Mouse (Mus musculus): ENCODE results near the gene Creg2.
"Not testable (repeated sequence)": the region's sequence is repeated elsewhere in the genome, so short reads cannot be mapped to it uniquely, and the experiment has no call there.

Creg2 gene

DNA sequence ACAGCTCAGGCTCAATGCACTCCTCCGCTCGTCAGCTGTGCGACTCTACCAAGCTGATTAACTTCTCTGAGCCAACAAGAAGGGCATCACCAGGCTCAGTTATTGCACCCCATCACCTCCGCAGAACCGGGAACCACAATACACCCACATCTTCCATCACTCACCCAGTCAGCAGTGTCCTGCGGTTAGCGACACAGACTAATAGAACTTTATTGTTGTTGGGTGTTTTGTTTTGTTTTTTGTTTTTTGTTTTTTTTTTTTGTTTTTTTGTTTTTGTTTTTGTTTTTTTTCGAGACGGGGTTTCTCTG is at the start of gene Creg2:
Gene Creg2, minus strand, starts transcription at position 234 of the 308 bp plus-strand sequence.
- in situ Hi-C loops (cut with MboI, MseI), result no loop called here

DNA sequence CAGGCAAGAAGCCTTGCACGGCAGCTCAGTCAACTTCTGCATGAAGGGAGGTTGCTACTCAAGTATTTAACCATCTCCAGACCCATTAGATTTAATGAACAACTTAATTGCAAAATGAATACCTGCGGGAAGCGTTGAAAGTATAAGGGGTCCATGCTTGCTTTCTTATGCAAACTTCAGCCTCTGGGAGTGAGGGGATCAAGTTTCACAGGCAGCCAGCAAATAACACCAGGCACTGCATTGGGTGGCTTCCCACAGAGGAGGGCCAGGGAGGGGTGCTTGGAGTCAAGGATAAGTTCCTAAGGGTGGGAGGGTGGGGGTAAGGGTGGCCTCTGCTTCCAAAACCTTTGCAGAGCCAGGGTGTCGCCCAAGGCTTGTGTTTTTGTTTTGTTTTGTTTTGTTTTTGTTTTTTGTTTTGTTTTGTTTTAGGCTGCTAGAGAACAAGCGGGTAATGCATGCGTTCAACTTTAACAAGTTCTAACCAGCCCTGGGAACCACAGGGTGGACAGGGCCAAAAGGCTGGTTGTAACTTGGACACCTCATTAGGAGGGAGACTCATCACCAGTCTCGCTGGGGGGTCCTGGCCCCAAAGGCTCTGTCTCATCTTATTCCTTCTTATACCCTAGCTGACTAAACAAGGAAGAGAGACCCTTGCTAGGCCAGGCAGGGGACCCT is 49.5 kb upstream of the Creg2 start:
- in situ Hi-C loops (cut with MboI, MseI), result no loop called here

DNA sequence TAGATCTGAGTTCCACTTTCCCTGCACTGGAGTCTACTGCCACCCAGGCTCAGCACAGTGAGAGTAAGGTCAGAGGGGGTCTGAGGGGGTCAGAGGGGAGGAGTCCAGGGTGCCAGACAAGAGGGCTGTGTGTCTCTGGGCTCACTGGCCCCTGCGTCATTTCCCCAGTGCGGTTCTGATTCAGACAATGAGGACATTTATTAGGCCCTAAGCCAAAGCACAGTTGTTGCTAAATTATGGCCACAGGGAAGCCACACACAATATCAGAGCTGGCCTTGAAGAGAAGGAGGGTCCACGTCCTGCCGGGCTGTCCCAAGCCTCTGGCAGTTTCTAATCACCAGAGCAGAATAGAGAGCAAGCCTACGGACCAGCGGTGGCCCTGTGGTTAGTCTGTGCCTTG is 47.2 kb upstream of the Creg2 start:
- in situ Hi-C loops (cut with MboI, MseI), result no loop called here

DNA sequence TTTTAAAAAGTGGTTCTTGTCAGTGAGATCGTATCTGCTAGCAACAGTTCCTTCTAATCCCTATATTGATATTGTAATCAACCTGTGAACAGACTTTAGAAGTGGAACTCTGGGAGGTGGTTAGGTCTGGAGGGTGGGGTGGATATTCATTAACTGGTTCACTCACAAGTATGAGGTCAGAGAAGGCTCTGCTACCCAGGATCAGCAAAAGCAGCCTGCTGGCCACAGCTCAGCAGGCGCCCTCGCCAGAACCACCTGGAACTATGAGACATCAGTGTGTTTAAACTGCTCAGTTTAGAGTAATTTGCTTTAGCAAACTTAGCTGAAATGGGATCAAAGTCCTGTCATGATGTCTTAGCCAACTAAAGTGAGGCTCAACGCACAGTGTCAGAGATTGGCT is 43.9 kb upstream of the Creg2 start:
- in situ Hi-C loops (cut with MboI, MseI), result no loop called here

DNA sequence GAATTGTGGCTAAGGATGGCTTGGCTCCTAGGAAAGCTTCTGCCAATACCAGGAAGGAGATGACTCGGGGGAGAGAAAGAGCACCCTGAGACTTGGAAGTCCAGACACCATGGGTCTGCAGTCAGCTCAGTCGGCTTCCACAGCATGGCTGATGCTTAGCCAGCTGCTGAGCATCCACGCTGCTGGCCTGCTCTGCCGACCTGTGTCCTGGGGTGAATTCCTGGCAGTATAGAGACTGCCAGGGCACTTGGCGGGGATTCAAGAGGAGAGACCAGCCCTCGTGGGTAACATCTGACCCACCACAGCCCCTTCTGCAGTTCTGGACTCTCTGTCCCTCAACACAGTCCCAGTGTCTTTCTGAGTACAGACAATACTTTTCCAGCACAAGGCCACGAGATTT is 43.5 kb upstream of the Creg2 start:
- in situ Hi-C loops (cut with MboI, MseI), result no loop called here

DNA sequence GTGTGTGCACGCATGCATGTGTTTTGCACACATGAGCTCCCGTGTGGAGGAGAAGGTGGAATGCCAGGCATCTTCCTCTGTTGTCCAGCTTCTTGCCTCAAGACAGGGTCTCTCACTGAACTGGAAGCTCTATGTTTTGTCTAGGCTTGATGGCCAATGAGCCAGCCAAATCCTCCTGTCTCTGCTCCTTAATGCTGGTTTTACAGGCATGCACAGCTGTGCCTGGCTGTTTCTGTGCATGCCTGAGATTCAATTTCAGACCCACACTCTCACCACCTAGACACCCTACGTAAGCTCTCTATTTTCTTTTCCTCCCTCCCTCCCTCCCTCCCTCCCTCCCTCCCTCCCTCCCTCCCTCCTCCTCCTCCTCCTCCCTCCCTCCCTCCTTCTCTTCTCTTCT is 40.7 kb upstream of the Creg2 start:
- in situ Hi-C loops (cut with MboI, MseI), result no loop called here

DNA sequence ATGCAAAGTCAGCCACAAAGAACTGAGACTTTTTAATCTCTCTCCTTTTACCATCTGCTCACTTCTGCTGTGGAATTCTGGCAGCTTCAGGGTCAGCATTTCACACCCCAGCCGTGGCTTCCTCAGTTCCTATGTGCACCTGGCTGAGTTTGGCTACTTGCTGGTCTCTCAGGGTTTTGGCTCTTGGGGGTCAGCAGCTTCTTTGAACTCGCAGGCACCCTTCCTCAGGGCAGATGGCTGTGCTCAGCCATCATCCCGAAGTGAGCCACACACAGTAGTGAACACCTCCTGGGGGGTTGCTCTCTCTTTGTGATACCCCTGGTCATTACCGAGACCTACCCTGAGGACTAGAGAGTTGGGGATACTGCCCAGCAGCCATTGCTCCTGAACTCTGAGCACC is 39.8 kb upstream of the Creg2 start:
- in situ Hi-C loops (cut with MboI, MseI), result no loop called here

DNA sequence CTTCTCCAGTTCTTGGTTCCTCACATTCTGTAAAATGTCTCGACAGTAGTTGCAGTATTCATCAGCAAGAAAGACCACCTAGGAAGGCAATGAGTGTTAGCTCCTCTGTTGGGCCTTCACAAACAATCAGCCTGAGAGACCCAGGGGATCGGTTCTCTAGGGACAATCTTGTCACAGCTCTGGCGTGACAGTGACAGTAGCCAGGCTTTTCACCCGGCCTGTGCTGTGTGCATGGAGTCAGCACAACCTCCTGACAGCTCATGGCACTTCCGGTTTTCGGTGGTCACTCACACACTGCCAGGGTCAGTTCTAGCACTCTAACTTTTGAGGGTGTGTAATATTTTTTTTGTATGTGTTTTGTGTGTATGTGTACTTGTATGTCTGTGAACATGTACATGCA is 37.3 kb upstream of the Creg2 start:
- in situ Hi-C loops (cut with MboI, MseI), result loop anchor here (10.0 kb wide), 1 partner anchor 286 kb away; no protein-coding TSS in a partner anchor

DNA sequence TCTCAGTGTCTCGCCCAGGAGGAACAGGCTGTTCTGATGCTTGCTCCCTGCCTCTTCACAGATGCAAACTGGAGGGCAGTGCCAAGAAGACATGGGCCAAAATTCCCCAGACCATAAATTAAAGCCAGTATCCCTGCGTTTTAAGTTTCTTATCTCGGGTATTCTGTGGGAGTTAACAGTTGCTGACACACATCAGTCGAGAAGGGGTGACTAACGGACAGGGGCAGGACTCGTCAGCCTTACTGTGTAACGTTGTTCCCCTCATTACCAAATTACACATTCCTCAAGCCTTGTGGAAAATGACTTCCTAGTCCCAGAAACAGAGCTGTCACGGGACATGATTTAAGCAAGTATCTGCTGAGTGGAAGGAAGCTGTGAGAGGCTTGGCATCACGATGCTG is 36.0 kb upstream of the Creg2 start:
- in situ Hi-C loops (cut with MboI, MseI), result loop anchor here (10.0 kb wide), 1 partner anchor 288 kb away; no protein-coding TSS in a partner anchor

DNA sequence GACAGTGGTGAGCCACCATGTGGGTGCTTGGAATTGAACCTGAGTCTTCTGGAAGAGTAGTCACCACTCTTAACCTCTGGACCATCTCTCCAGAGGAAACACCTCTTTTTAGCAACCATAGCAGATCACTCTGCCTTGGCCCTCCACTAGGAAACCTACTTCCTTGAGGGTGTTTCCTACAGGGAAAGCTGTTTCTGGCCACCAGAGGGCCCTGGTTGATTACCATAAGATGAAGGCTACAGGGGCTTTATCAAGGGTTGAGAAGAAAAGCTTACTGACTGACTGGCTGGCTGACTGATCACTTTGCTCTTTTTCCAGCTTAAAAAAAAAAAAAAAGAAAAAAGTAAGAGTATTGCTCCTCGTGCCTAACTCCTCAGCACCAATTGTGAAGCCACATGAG is 34.6 kb upstream of the Creg2 start:
- in situ Hi-C loops (cut with MboI, MseI), result loop anchor here (10.0 kb wide), 1 partner anchor 289 kb away; no protein-coding TSS in a partner anchor

DNA sequence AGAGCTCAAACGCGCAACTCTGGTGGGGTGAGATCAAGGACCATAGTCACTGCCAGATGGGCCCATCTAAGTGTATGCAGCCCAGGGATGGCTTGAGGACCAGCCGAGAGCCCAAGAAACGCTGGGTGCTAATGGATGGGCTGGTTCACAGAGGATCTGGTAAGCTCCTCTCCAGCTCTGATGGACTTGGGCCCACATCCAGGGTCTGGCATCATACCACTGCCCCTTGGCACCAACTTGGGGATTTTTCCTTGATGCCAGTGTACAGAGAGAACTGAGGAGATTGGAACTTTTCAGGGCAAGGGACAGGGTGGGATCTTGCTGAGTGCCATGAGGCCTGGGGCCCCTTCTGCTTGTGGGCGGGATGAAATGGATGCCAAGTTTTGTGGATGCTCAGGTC is 30.4 kb upstream of the Creg2 start:
- in situ Hi-C loops (cut with MboI, MseI), result loop anchor here (5.0 to 10.0 kb wide), 2 partner anchors 159 to 293 kb away; no protein-coding TSS in a partner anchor

DNA sequence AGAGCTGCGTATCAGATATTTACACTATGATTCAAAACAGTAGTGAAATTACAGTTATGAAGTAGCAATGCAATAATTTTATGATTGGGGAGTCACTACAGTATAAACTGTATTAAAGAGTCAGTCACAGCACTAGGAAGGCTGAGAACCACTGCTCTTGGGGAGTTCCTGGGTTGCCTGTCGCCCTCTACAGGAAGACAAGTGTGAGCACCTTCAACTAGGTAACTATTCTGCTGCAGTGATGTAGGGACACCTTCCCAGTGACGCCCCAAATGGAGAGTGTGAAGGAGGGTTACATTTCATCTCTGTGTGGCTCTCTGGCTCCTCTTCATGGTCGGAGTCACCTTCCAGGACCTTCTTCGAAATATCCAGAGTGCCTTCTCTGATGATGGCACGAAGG is 29.3 kb upstream of the Creg2 start:
- in situ Hi-C loops (cut with MboI, MseI), result loop anchor here (5.0 to 10.0 kb wide), 2 partner anchors 158 to 294 kb away; no protein-coding TSS in a partner anchor

DNA sequence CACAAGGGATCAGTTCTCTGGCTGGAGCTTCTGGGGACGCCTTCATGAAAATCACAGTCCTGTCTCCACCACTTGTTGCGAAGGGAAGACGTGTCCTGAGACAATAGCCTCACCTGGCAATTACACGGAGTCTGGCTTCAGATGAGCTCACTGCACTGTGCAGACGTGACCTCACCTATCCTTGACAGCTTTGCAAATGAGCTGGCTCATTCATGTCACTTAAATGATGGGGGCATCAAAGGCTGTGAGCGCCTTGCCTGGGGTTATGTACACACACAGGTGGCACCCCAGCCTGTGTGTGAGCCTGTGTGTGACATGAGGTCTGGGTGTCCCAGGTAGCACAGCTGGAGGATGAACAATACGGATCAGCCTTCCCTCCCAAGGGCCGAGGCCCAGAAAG is 27.6 kb upstream of the Creg2 start:
- in situ Hi-C loops (cut with MboI, MseI), result no loop called here

DNA sequence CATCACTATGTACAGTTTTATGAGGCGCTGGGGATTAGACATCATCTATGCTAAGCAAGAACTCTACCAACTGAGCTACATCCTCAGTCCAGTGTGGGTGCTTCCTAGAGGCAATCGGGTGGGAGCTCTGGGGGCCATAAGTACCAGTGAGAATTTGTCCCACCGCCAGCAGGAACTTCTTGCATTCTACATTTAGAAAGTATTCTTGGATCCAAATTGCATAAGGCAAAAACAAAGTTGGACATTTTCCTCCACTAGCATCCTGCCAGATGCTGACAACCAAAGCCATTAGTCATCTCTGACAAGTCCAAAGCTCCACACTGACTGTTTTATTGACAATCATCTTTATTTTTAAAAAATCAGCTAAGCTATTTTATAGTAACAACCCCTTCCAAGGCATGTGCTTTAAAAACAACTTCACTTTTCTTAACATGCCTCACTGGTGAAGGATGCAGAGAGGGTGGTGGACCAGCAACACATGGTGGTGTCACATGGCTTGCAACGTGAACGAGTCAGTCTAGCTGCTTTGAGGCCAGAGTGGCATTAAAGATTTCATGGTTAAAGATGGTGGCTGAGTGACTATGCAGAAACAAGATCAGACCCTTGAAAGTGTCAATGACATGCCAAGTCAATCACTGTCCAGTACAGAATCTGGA is 25.1 kb upstream of the Creg2 start:
- in situ Hi-C loops (cut with MboI, MseI), result no loop called here

DNA sequence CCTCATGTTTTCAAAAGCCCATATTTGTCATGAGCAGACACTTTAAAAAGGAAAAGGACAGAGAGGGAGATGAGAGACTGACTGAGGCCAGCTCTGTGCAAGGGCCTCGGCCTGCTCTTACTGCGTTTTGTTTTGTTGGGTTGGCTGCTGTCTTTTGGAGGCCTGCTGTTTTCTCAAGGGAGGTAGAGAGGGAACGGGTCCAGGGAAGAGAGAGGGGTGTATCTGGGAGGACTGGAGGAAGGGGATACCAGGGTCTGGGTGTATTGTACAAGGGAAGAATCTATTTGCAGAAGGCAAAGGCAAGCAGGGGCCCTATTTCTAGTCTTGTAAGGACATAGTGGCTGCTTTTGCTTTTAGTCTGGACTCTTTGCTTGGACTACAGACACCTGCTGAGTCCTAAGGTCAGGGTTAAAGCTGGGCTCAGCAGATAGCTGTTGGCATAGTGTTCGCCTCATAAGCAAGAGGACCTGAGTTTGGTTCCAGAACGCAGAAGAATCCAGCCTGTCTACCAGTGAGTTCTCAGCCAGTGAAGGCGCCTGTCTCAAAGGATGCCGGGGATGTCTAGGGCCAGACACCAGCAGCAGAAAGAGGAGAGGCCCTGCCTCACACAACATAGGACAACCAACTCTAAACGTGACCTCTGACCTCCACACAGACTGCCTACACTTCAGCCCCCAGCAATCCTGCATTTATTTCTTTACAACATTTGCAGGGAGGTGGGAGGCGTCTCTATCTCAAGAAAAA is 21.3 kb upstream of the Creg2 start:
- in situ Hi-C loops (cut with MboI, MseI), result no loop called here

DNA sequence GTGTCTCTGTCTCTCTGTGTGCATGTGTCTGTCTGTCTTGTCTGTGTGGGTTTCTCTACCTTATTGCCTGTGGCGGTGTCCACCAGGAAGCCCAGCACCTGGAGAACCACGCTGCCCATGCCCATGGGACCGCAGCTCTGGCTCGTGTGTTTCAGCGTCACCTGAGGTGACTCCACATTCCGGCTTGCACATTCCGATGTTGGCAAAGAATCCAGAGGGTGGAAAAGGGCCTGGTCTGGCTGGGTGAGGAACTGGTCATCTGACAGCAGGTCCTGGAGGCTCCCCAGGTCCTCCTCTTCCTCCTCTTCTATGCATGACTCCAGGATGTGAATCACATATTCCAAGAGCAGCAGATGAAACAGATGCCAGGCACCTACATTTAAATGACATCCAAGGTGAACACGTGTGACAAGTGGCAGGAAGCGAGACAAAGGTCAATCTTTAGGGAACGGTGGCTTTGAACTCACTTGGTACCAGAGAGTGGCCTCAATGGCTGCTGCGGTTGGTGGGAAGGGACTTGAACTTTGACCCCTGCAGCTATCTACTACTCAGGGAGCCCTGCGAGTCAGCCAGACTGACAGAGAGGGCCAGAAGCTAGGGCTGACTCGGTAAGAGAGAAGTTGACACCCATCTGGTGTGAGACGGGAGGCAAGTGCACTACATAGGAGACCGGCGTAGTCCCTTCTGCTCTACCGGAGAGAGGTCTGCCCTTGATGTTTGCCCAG is 19.1 kb upstream of the Creg2 start:
- in situ Hi-C loops (cut with MboI, MseI), result no loop called here

DNA sequence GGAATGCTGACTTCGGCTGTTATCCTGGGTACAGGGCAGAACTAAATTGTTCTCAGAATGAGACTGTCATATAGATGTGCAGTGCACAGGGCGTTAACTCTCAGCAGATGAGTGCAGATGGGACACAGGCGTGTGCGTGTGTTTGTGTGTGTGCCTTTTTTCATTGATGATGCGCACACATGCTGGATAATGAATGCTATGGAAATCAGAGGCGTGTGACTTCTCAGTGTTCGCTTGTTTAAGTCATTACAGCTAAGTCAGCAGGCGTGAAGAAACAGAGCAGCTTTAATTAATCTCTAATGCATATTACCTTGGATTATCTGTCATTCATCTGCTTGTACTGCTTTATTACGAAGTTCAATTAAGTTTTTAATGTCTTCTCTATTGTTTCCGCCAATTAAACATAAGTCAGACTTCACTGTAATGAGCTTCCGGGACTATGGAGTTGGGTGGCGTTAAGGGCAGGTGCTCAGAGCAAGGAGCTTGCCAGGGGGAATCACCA is 15.5 kb upstream of the Creg2 start:
- in situ Hi-C loops (cut with MboI, MseI), result no loop called here

DNA sequence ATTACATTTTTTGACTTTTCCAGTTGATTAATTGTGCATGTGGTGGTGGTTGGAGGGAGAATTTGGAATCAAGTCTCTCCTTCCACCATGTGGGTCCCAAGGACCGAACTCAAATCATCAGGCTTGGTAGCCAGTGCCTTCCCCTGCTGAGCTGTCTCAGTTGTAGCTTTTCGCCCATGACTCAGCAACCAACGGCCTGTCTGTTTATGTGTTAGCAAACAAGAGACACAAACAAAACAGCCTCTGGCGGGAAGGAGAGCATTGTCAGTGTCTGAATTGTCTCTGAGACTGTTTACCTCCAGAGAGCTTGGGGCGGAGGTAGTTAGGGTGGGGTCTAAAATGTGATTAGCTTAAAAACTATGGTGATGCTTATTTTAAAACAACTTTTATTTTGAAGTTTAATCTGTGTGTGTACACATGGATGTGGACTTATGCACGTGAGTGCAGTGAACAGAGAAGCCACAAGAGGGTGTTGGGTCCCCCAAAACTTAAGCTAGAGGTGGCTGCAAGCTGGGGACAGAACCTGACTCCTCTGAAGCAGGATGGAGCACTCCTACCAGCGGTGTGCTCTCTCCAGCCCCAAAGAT is 12.9 kb upstream of the Creg2 start:
- in situ Hi-C loops (cut with MboI, MseI), result no loop called here

DNA sequence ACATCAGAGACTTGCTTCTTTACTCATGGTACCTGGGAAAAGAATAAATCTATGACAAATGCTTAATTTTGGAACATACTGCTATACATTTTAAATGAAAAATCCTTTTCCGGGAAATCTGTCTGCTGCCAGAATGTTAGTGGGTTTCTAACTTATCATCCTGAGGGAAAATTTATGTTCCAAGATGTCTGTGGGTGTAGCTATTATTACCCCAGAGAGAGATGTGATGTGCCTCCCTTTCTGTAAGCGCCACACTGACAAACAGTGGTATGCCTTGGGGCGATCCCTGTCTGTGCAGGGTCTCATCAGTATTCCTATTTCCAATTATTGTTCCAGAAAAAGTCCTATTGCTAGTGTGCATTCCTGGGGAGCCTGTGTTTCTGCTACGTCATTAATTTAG is 11.8 kb upstream of the Creg2 start:
- in situ Hi-C loops (cut with MboI, MseI), result no loop called here

DNA sequence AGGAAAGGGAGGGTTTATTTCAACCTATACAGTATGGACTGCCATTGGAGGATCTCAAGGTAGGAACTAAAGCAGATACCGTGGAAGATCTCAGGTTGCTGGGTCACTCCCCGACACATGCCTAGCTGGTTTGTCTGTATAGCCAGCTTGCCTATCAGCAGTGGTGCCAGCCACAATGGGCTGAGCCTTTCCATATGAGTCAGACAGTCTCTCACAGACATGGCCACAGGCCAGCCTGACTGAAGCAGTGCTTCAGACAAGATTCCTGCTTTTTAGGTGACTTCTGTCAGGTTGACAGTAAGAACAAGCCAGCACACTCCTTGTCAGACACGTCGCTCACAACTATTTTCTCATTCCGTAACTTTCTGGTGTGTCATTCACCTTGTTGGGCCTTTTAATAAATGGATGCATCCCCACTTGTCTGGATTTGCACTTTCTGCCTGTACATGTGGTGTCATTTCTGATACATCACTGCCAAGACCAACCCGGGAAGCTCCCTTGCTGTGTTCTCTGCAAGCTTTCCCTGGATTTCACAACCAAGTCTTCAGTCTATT is 5.8 kb upstream of the Creg2 start:
- in situ Hi-C loops (cut with MboI, MseI), result no loop called here

DNA sequence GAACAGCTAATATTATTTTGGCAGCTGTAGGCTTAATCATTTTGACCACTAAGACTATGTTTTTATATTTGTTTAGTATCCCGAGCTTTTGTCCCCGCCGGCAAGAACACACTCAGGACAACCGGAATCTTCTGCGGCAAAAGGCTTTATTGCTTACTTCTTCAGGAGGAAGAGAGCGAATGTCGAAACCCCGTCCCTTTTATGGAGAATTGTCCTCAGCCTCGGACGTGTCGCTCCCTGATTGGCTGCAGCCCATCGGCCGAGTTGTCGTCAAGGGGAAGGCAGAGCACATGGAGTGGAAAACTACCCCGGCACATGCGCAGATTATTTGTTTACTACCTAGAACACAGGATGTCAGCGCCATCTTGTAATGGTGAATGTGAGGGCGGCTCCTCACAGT is 3.6 kb upstream of the Creg2 start:
- in situ Hi-C loops (cut with MboI, MseI), result not testable (repeated sequence)

All from regulatory T cell (primary cell).